Mouse (Mus musculus) left cerebral cortex, postnatal 36 days (tissue): ENCODE results near the gene Hist3h2a. TPM values are rescaled to one million over a fixed set of nuclear protein-coding genes. Genes with fewer than 3 reads are reported as not detected.
A peak's percentile ranks its signal among the peaks of the same experiment; 100 is the strongest.

ENCODE experiments used
- DNase-seq, 2 experiments: peaks; one replicate each; pipeline ENCODE4 v3.0.0; 2021 to 2022; ENCODE audit warnings: low spot score in 2 of 2, mixed read lengths in 1 of 2
- intact Hi-C: fragments of 180-260 bp; cut with DNase I; formaldehyde crosslinking; loops from one replicate; pipeline ENCODE4 v1.15.1; 2025
- total RNA-seq, 2 experiments: library from RNA; stranded (reverse); gene quantifications; 2 replicates each; pipeline ENCODE4 v1.2.3; 2021

The Hist3h2a gene
- 10 to 100 TPM; 60.9 to 64.1 TPM for total RNA-seq

DNA sequence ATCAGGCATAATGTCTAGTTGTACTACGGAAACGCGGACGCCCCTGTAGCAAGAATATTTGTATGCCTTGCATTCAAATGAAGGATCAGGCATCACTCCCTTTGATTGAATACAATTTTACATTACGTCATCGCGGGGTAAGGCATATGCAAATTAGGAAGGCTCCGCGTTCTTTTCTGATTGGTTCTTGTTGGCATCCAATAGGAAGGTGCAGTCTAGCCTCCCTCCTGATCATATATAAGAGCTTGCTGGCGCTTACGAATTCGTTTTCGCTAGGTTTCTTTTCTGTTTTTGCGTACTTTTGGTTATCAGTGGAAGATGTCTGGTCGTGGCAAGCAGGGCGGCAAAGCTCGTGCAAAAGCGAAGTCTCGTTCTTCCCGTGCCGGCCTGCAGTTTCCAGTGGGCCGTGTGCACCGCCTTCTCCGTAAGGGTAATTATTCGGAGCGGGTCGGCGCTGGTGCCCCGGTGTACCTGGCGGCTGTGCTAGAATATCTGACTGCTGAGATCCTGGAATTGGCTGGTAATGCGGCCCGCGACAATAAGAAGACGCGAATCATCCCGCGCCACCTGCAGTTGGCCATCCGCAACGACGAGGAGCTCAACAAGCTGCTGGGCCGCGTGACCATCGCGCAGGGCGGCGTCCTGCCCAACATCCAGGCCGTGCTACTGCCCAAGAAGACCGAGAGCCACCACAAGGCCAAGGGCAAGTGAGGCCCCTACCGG, at the start of gene Hist3h2a, which contains the start of gene Trim17:
TSS of gene Hist3h2a (plus strand) at position 266 of the 723 bp plus-strand sequence.
TSS of gene Trim17 (plus strand) at position 266 of the 723 bp plus-strand sequence.
- intact Hi-C loops, result no loop called here

DNA sequence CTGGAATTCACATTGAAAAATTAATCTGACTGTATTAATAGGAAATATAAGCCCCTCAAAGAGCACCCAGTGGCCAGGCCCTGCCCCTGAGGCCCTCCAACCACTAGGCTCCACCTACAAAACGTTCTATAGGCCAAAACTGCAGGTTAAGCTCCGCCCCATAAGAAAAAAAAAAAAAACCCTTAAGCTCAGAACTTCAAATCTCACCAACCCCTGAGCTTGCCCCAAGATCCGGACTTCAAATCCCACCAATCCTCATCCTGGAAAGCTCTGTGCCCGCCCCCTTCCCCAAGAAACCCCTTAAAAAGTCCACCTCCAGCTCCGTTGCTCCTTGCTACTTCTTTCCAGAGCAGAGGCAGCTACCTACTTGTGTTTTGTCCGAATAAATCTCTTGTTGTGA, 49.6 kb upstream of the Hist3h2a start:
- intact Hi-C loops, result no loop called here
- no peak for DNase-seq

More for the DNA sequence above, at the start of gene Hist3h2a, which contains the start of gene Trim17:
- DNase-seq, result peak; percentile 86 to 88

DNA sequence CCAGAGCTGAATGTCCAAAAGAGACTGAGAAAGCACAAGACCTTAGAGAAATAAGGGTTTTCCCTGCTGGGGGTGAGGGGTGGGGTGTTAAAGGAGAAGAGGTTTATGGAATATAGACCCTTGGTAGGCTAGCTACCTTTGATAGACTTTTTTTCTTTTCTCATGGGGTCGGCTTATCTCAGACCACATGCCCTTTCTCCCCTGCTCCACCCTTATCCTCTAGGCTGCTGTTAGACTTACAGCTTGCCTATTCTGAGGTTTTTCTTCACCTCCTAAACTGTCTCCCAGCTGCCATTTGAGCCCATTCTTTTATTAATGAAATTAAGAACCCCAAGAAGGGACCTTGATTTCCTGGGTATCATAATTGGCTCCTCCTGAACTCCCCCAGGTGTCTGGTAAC, 40.7 kb upstream of the Hist3h2a start:
- no peak for DNase-seq
- intact Hi-C loops, result no loop called here

DNA sequence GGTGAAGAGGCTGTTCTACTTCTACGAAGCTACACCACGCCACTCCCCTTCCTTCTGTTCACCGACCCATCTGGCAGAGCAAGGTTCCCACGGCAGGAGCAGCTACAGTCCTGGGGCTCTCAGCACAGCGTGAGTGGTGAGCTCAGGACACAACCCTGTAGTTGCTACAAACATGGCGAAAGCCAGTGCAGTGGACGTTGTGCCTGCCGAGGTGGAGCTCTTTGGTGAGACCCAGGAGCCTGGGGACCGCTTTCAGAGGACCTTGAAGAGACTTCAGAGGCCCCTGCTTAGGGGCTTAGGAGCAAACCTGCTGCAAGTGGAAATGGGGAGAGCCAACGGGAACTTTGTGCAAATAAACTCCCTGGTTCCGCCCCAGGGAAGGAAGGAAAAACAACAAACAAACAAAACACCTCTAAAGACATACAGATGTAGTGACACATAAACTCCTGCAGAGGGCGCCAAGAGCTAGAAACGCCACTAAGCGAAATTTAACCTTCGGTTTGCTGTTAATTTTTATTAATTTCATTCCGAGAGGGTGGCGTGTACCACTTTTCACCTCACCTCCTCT, 39.9 kb upstream of the Hist3h2a start:
- DNase-seq, result no peak
- intact Hi-C loops, result loop anchor here (5.0 kb wide), 1 partner anchor 383 kb away; no protein-coding TSS in a partner anchor

DNA sequence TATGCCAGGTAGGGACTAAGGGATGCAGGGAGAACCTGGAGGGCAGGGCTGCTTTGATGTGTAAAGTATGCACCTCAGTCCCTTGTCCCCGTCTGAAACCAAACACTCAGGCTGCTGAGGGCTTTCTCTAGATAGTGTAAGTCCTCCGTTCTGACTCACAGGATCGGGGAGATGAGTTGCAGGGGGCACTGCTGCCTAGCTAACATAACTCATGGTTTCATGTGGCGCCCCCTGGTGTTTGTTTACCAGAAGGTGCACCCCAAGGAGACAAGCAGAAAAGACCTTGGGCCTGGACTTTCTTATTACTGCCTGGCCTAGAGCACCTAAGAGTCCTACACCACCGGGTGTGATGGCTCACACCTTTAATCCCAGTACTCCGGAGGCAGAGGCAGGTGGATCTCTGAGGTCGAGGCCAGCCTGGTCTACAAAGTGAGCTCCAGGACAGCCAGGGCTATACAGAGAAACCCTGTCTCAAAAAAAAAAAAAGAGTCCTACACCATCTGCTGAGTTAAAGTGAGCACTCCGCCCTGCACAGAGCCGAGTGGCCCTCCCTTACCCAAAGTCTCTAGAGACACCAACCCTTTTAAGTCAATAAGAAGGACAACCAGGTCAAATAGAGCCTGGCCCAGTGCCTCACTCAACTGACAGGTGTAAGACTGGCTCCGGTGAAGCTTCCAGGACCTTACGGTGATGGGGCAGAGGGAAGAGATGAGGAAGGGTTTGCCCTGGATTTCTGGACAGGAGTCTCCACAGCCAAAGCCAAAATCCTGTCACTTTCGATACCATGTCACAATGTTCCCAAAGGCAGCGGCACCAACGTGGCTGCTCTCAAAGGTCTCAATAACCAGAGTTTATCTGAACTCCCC, 37.4 kb upstream of the Hist3h2a start:
- no peak for DNase-seq

DNA sequence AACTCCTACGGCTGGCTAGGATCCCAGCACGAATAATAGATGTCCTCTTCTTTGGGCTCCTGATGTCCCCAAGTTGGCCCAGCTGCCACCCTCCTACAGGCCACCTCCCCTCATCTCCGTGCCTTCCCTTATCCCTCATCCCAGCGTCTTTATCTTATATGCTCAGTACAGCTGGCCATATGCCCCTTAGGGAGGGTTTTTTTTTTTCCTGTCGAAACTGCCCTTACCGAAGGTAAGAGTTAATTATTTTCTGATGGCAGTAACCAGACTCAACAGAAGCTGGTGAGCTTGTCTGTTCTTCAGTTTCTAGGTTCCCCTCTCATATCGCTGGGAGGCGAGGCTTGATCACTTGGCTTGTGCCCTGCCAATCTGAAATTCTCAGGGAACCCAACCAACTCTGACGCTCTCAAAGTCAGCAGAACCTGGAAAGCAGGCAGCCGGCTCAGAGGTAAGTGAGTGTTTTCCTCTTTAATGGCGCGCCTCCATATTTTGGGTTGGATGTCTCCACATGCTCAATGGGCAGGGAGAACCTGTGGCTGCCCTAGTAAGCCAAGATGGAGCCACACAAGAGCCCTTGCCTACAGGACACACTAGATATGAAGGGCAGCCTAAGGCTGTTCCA, 36.6 kb upstream of the Hist3h2a start, which contains the start of gene Btnl10:
TSS of gene Btnl10 (plus strand) at position 164 of the 622 bp plus-strand sequence.
- DNase-seq, result no peak
- intact Hi-C loops, result loop anchor here (5.0 kb wide), 1 partner anchor 379 kb away; no protein-coding TSS in a partner anchor

More for the DNA sequence above, 37.4 kb upstream of the Hist3h2a start:
- intact Hi-C loops, result loop anchor here (5.0 kb wide), 1 partner anchor 380 kb away; no protein-coding TSS in a partner anchor

DNA sequence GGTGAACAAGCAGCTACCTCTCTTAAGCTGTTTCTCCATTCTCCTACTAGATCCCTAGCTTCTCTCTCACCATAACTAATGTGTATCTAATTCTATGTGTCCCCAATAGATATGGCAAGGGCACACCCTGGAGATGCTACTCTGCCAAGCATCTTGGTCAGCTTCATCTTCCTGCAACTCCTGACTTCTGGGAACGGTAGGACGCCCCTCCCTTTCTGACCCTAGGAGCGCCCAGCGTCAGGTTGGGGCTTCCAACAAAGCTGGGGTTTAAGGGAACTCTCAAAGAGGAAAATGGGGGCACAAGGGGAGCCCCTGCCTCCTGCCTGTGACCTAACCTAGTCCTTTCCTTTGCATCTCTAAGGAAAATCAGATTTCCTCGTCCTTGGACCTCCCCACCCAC, 35.7 kb upstream of the Hist3h2a start:
- intact Hi-C loops, result loop anchor here (5.0 kb wide), 1 partner anchor 379 kb away; no protein-coding TSS in a partner anchor

DNA sequence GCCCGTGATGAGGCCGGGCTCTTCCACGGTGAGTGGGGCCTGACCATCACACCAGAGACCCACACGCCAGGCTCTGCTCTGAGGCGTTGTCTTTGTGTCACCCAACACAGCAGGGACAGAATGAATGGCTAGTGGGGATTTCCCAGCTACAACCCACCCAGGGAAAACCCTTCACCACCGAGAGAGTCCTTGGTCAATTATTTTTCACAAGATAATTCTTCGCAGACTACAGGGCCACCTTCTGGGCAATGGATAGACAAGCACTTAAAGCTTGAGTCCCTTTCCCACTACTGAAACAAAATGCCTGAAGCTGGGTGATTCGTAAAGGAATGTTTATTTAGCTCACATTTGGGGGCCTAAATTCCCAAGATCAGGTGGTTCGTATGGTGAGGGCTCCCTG, 32.1 kb upstream of the Hist3h2a start:
- no peak for DNase-seq
- intact Hi-C loops, result no loop called here

More for the DNA sequence above, 35.7 kb upstream of the Hist3h2a start:
- no peak for DNase-seq

DNA sequence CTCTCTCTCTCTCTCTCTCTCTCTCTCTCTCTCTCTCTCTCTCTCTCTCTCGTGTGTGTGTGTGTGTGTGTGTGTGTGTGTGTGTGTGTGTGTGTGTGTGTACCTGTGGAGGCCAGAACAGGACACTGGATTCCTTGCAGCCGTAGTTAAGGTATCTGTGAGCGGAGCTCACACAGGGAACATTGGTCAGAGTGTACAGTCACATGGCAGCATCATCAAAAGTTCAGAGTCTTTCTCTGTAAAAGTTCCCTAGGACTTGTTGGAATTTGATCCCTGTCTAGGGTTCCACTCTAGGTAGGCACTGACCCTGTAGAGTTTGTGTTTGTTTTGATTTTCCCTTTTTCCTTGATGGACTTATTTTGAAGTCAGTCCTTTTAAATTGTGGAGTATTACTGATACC, 27.8 kb upstream of the Hist3h2a start:
- no peak for DNase-seq
- intact Hi-C loops, result no loop called here

DNA sequence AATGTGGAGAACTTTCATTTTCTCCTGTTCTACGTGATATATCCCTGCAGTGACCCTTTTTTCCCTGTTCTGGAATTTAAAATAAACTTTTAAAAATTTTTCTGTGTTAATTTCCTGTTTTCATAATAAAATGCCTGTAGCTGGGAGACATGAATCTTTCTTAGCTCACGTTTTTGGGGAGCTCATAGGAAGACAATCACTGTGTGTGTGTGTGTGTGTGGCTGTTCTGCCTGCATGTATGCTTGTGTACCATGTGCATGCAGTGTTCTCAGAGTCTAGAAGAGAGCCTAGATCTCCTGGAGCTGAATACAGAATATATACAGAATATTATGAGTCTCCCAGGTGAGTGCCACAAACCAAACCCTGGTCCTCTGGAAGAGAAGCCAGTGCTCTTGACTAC, 27.4 kb upstream of the Hist3h2a start:
- DNase-seq, result no peak
- intact Hi-C loops, result no loop called here

DNA sequence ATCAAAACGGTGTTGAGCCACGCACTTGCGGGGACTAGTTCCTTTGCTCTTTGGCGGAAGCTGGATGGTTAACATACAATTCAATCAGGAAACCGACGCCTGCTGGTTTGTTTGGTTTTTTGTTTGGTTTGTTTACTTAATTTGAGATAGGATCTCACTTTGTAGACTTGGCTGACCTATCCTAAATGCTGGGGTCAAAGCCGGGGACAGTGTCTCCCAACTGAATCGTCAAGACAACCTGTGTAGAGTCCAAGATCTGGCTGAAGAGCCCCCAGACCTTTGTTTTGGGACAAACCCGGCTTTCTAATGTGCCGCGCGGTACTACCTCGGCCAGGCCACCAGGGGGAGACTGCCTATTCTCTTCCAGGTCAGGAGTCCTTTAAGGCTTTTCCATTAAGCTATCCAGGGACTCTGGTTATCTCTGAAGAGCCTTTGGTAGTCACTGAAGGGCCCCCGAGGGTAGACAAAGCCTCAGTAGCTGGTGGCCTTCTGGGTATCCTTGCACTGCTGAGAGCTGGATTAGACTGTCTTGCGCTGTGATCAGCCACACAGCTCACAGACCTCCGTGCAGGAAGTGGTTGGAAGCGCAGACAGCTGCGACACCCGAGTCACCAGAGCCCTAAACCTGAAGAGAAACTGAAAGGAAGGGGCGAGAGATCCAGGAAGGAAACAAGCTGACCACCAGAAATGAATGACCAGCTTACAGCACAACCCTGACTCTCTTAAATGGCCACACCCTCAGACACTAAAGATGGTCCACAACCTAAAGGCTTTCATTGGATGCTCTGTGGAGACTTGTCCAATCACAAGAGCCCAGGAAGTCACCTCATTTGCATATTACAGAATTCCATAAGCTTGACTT, 26.5 kb upstream of the Hist3h2a start:
- intact Hi-C loops, result no loop called here
- no peak for DNase-seq

DNA sequence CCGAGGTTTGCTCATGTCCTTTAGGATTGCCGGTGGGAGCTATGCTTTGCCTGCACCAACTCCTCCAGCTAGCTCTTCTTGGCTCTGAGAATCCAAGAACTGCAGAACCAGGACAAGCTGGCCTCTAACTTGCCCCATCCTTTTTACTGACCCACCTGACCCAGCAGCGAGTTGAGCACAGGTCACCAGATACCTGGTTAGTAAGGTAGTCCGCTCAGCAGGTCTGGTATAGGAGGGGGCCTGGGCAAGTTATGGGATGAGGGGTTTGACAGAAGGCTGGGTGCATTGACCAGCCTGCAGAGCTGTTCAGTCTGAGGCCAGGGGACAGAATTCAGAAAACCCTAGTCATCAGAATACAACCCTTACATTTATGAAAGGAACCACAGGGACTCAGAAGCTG, 25.4 kb upstream of the Hist3h2a start:
- intact Hi-C loops, result no loop called here
- no peak for DNase-seq

DNA sequence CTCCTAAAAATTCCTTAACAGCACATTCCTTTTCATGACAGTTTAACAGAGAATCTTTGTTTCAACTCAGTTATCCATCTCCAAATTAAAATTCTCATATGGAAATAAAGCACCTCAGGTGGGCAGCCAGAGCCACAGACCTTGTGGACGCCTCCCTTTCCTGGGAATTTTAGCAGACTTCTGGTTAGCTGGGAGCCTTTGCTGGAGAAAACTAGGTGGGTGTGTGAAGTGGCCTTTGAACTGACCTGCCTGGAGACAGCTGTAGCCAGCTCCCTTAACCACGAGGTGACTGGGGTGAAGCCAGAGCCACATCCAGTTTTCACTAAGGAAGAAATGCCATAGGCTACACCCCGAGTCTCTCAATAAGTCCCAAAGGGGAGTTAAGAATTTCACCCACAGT, 24.8 kb upstream of the Hist3h2a start:
- DNase-seq, result no peak
- intact Hi-C loops, result no loop called here

DNA sequence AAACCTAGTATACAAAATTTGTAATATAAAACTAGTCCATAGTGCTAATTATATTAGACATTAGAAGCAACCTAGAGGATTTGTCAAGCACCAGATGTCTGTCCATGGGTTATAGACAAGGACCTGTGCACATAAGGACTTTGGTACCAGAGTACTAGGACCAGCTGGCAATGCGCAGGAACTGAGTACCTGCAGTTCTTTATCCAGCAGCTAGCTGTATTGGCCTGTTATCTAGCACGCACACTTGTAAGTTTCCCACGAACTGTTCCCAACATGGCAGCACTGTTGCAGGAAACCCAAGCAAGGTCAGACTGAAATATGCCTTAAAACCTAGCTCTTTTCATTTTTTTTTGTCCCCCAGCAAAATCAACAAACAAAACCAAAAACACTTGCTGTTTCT, 24.2 kb upstream of the Hist3h2a start:
- intact Hi-C loops, result no loop called here
- no peak for DNase-seq

DNA sequence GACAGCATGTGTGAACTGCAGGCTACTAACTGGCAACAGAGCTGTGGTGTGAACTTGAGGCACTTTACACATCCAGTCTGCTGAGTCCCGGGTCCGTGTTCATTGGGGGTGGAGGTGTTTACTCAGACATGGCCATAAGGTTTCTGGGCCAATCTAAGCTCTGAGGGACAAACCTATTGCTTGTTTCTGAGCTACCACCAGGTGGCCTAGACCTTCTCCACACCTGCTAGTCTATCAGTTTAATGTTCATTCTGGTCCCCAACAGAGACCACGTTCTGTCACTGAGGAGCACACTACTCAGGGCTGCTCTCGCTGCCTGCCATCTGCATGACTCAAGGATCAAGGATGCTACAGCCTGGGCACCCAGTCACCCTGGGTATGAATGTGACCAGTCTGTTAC, 22.9 kb upstream of the Hist3h2a start:
- DNase-seq, result no peak
- intact Hi-C loops, result no loop called here

DNA sequence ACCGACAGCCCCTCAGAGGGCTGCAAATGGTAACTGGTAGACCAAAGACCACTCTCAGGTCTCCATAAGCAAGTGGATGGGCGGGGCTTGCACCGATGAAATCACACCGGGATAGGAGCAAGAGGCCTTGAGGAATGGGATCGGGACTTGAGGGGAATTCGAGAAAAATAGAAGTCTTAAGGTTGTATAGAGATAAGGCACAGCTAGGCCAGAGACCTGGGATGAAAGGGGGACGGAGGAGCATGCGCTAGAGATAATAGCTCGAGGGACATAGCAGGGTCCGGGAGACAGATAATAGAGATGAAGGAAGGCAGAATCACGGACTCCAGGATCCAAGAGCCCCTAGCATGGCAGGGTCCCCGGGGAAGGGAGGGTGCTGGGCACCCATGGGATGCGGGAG, 16.6 kb upstream of the Hist3h2a start:
- no peak for DNase-seq
- intact Hi-C loops, result no loop called here

DNA sequence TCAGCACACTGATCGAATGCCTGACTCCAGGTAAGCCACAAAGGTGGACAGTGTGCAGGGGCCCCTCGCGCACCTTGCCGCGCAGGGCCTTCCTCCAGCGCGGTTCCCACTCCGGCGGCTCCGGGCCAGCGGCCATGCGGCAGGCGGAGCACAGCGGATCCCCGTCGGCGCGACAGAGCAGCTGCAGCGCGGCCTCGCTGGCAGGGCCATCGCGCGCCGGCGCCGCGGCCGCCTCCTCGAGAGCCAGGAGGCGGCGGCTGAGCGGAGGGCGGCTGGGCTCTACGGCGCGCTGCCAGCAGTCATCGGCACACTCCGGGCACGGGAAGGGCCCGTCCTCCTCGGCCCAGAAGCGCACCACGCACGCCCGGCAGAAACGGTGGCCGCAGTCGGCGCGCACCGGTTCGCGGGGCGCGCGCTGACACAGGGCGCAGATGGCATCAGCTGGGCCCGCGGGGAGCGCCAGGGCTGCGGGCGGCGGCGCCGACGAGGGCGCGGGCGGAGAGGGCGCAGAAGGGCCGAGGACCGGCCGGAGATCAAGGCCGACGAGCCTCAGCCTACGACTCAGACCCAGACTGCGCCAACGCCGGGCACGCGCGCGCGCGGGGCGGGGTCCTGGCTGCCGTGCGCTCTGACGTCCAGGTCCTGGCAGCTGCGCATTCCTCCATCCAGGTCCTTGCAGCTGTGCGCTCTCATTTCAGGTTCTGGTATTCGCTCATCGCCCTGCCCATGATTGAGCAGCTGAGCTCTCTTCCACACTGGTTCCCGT, 16.0 kb upstream of the Hist3h2a start, which contains the start of gene Rnf187:
TSS of gene Rnf187 (minus strand) at position 595 of the 766 bp plus-strand sequence.
- intact Hi-C loops, result no loop called here

DNA sequence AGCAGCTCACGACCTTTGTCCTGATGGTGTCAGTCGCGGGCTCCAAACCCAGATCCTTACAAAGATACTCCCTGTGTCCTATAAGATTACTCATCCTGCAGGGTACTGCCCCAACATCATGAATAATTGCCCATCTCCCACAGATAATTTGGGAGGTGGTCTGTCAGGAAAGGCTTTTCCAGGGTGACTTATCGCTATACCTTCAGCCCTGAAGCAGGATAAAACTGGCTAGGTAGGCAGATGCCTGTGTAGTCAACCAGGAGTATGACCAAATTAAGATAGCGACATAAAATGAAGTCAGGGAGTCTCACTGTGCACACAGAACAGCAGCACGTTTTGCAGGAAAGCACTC, 15.4 kb upstream of the Hist3h2a start:
- DNase-seq, result no peak
- intact Hi-C loops, result no loop called here

More for the DNA sequence above, 16.0 kb upstream of the Hist3h2a start, which contains the start of gene Rnf187:
- peak; percentile 91 to 93 for DNase-seq
